Mouse (Mus musculus) natural killer cell, adult 2 months (primary cell): ENCODE measurements around the gene Tmem185b.

Source experiments
- DNase-seq, 2 experiments: peaks; one replicate each; pipeline ENCODE4 v3.0.0; 2022; ENCODE audit warnings: low spot score in 2 of 2

Gene Tmem185b

GRCm38 (mm10) chr1:119525689-119526591, at the start of gene Tmem185b:
Tmem185b (plus strand) TSS chr1:119526160.
- peak; percentile 84 to 86 for DNase-seq

- no peak for DNase-seq
These were observed 49.0 kb upstream of the Tmem185b start for GRCm38 (mm10) chr1:119476905-119477353.

GRCm38 (mm10) chr1:119479641-119480040, 46.3 kb upstream of the Tmem185b start:
- no peak for DNase-seq

DNA sequence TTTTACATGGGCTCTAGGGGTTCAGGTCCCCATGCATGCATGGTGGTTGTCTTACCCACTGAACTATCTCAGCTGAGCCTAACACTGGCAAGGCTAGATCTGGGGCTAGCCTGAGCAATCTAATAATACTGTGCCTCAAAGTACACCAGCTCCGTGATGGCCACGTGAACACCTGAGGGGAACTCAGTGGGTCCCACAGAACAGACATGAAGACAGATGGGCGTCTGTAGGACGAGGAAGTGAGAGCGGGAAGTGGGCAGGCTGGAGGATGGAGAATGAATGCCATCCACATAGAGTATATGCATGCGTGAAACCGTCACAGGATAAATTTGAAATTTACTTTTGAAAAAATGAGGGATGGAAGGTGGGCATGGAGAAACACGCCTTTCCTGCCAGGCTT, 45.3 kb upstream of the Tmem185b start:
- no peak for DNase-seq

DNA sequence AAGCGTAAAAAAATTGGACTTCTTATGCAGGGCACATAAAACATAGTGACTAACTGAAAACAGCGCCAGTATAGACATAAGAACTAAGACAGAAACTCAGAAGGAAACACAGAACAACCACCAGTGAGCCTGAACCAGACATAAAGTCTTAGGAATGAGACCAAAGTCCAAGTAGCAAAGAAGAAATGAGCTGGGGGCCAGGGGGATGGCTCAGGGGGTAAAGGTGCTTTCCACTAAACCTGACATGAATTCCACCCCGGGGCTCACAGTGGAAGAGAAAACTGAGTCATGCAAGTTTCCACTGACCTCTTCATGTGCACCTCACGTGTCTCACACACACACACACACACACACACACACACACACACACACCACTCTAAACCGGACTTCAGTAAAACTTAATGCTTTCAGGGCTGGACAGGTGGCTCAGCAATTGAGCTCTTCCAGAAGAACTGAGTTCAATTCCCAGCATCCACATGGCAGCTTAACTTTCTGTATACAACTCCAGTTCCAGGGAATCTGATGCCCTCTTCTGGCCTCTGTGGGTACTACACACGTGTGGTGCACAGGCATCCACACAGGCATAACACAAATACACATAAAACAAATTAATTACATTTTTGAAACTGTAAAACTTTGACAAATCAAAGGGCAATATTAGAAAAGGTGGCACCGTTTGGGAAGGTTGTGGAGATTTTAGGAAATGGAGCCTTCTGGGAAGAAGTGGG, 44.6 kb upstream of the Tmem185b start:
- DNase-seq = no peak

GRCm38 (mm10) chr1:119482891-119483290, 43.1 kb upstream of the Tmem185b start:
- no peak for DNase-seq

GRCm38 (mm10) chr1:119484457-119484856, 41.5 kb upstream of the Tmem185b start:
- no peak for DNase-seq

- DNase-seq = no peak
These were observed 40.1 kb upstream of the Tmem185b start for GRCm38 (mm10) chr1:119485825-119486224.

DNA sequence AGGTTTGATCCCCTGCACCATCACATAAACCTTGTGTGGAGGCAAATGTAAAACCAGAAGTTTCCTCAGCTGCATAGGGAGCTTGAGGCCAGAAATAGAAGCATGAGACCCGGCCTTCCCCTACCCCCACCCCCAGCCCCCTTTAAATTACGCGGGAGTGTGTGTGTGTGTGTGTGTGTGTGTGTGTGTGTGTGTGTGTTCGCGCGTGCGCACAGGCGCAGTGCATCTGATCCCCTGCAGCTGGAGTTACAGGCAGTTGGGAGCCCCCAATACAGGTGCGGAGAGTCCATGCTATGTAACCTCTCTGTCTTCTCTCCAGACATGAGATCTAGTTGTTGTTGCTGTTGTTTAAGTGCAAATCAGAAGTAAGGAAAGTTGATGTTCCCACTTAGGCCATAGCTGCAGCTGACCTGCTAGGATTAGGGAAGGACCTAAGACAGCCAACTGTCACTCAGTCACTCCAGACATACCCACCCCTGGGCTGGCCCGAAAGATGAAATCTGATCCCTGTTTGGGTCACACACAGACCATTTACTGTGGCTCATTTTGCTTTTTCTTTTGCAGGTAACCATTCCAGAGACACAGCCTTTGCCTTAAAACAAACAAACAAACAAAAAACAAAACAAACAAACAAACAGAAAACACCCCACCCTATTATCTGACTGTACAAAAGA, 37.9 kb upstream of the Tmem185b start:
- no peak for DNase-seq

DNA sequence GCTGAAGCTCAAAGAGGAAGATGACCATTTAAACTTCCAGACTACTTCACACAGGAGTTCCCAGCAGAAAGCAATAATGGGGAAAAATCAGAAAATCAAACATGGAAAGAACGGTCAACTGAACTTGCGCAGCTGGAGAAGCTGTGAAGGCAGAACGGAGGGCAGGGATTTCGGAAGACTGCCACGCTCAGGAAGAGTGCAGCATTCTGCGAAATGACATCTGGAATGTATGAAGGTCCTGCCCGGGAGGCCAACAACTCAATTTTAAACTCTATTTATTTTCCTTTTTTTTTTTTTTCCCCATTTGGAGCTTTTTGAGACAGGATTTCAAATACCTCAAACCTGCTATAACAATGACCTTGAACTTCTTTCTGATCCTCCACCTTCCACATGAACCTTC, 35.2 kb upstream of the Tmem185b start:
- DNase-seq = no peak

DNA sequence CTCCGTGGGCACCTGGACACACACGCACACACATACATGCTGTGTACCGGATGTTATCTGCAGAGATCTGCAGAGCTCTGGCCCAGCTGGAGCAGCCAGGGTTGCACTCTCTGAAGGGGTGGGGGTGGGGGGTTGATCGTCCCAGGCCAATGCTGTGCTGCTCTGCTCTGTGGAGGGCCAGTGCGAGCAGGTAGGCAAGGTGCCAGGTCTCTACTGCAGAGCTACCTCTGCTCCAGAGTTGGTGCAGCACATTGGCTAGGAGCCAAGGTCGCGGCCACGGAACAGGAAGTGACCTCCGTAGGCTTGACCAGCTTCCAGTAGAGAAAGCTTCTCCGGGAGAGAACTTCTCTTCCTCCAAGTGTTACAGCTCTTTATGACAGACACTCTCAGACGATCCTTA, 33.9 kb upstream of the Tmem185b start:
- peak; percentile 28 to 41 for DNase-seq

GRCm38 (mm10) chr1:119492505-119492904, 33.5 kb upstream of the Tmem185b start:
- DNase-seq = no peak

GRCm38 (mm10) chr1:119494024-119494711, 31.8 kb upstream of the Tmem185b start:
- DNase-seq = no peak

DNA sequence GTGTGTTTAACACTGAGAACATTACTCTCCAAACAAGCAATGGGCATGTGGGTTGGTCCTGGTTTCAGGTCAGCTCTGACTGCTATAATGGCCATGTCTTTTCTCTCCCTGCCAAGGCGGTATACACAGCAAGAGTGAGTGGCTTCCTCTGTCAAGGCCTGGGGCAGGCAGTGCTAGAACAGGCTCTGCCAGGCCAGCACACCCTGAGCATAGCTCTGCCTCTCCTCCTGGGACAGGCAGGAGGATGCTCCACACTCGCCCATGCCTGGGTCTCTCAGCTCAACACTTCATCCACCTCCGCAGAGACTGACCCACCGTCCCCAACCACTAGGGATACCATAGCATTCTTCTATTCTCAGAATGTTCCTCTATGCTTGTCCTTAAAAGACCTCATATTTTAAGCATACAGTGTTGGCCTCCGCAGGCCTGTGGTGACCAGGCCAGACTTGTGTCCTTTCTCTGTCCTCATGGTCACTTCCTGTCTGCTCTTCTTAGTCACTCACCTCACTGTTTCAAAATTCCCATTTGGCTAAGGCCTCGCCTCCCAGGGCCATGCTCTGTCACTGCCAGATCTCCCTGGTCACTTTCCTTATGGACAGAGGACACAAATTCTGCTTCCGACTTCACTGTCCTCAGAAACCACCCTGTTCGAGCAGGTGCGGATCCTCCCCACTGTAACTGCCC, 31.1 kb upstream of the Tmem185b start:
- DNase-seq = no peak

DNA sequence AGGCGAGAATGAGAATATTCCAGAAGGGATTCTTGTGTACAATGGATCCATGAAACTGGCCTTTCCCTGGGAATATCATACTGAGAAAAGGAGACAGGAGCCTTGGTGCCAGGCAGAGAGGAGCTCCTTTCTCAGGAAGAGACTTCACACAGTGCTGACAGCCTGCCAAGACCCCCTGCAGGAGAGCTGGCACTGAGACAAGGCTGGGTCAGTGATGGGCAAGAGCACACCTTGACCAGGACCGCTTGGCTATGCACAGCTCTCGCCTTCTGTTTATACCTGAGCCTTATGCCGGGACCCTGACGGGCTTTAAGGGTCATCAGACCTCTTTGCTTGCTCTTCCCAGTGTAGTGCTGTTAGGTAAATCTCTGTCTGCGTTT, 30.6 kb upstream of the Tmem185b start:
- no peak for DNase-seq

GRCm38 (mm10) chr1:119497346-119498004, 28.5 kb upstream of the Tmem185b start:
- DNase-seq = no peak

DNA sequence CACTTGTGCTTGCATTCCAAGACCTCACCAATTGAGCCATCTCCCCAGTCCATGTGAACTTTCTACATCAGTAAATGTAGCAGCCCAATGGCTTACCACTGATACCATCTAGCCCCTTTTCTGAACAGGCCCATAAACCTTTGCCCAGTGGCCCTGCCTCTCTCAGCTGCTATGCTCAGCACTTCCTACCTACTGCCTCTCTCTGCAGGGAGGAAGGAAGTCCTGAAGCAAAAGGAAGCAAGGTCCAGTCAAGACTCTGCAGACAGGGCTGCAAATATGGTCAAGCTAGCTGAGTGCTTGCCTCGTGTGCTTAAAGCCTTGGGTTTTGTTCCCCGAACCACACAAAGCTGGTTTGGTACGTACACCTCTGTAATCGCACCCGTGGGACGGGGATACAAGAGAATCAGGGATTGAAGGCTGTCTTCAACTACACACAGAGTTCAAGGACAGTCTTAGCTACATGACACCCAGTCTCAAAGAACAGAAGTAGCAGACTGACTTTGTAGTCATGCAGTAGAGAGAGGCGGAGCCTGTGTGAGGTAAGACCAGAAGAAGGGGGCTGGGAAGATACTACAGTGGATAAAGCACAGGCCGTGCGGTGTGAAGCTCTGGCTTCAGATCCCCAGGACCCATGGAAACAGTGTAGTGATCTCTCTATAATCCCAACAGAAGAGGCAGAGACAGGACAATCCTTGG, 27.3 kb upstream of the Tmem185b start:
- no peak for DNase-seq

DNA sequence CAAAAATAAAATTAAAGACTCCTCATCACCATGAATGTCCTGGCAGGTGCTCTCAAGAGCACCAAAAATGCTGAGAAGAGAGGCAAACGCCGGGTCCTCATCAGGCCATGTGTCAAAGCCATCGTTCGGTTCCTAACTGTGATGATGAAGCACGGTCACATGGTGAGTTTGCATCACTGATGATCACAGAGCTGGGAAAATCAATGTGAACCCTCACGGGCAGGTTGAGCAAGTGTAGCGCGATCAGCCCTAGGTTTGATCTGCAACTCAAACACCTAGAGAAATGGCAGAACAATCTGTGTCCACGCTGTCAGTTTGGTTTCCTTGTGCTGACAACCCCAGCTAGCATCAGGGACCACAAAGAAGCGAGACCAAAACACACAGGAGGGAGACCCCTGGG, 26.5 kb upstream of the Tmem185b start:
- no peak for DNase-seq

- no peak for DNase-seq
These were observed 24.1 kb upstream of the Tmem185b start for GRCm38 (mm10) chr1:119501881-119502280.

GRCm38 (mm10) chr1:119502729-119503128, 23.2 kb upstream of the Tmem185b start:
- no peak for DNase-seq
